Mouse (Mus musculus) cerebellum, postnatal 14 days (tissue): Measurements from ENCODE around the gene Sh2d3c.

Source experiments
- DNase-seq, 2 experiments: peaks; one replicate each; pipeline ENCODE4 v3.0.0; 2021; ENCODE audit warnings: mixed read lengths in 2 of 2

Gene Sh2d3c

DNA sequence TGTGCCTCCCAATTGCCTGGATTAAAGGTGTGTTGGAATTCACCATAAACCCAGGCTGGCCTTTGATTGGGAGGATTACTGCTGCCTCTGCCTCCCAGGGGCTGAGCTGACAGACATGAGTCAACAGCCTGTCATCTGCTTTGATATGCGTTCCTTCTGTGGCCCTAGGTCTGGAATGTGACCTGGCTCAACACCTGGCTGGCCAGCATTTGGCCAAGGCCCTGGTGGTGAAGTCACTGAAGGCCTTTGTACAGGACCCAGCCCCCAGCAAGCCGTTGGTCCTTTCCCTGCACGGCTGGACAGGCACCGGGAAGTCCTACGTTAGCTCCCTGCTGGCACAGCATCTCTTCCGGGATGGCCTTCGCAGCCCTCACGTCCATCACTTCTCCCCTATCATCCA is 37.6 kb downstream of the Sh2d3c start:
- no peak for DNase-seq

DNA sequence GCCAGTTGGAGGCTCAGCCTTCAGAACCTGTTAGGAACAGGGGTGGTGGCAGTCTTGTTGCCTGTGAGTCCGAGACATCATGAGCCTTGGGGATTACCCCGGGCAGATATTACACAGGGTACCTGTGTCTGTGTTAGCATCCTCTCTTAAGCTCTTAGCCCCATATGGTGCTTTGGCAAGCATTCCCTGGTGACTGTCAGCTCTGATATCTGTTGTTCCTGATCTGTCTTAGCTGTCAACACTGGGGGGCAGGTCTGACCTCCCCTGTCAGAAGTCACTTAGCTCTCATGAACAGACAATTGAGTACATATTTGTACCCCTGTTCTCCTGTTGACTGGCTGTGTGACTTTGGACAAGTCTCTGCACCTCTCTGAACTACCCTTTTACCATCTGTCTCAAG is 38.1 kb downstream of the Sh2d3c start:
- DNase-seq: no peak

DNA sequence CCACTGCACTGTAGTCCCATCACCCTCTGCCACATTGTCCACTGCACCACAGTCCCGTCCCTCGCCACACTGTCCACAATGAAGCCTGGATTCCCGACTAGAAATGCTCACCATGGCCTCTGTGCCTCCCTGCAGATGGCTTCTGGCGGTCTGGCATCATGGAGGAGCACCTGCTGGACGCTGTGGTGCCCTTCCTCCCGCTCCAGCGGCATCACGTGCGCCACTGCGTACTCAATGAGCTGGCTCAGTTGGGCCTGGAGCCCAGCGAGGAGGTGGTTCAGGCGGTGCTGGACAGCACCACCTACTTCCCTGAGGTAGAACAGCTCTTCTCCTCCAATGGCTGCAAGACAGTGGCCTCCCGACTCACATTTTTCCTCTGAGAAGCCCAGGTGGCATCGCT is 40.5 kb downstream of the Sh2d3c start:
- peak; percentile 52 to 74 for DNase-seq

DNA sequence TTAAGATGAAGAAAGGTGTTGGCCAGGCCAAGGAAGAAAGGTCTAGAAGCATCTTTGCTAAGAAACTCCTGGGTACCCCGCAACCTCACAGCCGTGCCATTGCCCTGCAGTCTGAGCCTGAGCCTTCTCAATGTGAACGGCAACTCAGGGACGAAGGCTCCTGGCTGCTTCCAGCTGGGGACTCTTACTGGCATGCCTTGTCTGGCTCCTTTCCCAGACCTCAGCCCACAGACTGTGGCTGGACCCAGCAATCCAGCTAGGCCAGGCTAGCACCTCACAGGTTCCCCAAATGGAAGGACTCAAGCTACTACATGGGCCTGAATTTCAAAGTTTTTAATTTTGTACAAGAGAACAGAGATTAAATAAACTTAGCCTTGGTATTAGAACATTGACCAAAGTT is 41.0 kb downstream of the Sh2d3c start:
- DNase-seq: peak in 1 of 2 experiments; percentile 45

DNA sequence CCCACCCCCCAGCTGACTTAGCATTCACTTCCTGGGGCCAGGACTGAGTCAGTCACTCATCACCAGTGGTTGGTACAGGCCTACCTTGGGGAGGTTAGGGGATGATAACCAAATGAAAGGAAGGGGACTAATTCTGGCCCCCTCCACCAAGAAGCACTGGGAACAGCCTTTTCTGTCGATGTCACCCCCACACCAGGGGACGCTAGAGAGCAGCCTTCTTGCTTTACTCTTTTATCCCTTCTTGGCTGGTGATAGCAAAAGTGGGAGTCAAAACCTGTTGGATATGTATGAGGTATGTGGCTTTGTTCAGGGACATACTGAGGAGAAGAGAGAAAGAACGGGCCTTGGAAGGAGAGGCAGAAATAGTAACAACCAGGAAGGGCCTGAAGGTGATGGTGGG is 42.5 kb downstream of the Sh2d3c start:
- no peak for DNase-seq

DNA sequence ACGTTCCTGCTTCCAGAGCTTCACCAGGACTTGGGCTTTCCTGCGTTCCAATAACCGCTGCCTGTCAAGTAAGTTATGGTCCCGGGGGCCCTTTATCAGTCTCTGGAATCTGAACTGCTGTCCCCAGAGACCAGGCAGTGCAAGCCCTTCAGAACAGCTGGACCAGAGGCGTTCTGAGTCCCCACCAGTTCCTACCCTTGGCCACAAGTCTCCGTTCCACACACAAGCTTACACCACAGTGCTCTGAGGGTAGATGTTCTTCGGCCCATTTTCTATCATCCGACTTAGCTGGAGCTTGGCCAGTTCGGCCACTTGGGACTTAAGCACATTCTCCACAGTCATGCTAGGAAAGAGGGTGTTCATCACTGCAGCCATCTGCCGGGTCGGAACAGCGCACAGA is 46.4 kb downstream of the Sh2d3c start:
- no peak for DNase-seq

DNA sequence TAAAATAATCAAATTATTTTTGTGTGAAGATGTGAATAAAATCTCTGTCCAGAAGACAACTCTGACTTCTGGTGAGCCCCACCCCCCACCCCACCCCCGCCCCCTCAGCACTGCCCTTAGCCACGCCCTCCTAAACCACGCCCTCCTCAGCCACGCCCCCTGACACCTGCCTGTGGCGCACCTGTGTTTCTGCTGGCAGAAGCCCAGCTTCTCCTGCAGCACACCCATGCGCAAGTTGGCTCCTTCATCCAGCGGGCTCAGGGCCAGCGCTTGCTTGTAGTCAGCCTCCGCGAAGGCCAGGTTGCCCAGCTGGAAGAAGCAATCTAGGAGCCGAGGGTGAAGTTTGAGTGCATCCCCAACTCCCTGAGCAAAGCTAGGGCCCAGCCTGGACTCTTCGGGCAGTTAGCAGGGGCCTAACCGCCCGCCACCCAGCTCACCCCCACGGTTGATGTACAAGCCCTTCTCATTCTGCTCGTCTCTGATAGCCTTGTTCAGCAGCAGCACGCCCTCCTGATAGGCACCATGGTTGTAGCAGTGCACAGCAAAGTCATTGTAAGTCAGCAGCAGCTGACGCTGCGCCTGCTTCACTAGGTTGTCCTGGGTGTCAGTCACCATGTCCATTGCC is 47.9 kb downstream of the Sh2d3c start:
- peak; percentile 82 to 88 for DNase-seq

DNA sequence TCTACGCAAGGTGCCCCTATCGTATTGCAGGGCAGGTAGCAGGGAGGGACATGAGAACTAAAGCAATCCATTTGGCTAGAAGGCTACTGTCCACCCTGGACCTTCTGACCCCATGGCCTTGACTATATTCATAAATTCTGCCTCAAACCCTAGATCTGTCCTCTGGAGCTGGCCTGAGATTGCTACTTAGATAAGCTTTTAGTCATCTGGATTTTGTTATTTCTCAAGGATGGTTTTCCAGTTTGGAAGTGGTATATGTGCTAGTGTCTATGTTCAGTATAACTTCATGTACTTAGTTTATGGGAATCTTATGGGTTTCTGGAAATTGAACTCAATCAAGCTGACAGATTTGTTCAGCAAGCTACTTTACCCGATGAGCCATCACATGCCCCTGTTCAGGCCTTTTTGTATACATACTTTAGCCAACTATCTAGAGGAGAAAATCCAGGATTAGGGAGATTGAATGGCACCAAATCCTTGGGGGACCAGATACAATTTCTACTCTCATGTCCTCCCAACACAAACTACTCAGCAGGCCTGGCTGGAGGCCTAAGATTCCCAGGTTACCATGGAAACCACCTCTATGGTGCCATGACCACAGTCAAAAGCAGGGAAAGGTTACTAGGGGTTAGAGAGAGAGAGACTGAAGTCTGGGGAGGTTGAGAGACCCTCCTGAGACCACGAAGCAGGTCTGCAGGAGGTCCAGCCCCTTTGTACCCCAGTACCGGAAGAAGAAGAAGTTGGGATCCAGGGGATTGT is 48.7 kb downstream of the Sh2d3c start:
- peak; percentile 71 to 79 for DNase-seq

DNA sequence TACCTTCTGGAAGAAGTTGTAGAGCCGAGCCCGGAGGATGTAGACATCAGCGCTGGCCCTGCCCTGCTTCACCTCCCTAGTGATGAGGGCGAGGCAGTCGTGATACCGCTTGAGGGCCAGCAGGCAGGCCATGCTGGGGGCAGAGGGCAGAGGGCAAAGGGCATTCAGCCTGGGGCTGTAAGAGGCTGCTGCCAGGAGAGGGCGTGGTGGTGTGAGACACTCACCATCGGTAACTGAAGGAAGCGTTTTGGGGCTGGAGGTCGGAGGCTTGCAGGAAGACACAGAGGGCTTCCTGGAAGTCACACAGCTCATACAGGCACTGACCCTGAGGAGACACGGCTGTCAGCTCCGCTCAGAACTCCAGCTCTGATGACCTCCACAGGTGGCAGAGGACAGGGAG is 51.0 kb downstream of the Sh2d3c start:
- DNase-seq: no peak

DNA sequence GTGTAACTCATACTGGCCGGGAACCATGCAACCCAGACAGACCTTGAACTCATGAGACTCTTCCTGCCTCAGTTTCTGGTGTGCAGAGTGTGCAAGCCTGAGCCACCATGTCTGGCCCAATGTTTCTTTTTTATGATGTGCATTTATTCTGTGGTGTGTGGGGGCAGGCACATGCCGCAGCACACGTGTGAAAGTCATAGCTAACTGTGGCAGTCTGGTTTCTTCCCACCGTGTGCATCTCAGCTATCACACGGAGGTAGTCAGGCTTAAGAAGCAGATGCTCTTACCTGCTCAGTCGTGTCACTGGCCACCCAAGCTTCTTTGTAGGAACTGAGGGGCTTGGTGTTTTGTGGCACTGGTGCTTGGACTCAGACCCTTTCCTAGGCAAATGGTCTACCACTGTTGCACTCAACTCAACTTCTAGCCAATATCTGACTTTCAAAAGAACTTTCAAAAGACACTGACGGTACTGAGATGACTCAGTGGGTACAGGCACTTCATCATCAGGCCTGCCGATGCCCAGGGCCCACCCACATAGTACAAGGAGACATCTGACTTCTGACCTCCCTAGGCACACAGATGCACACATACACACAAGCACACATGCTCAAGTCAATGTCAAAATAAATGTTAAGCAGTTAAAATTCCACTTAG is 51.9 kb downstream of the Sh2d3c start:
- no peak for DNase-seq

DNA sequence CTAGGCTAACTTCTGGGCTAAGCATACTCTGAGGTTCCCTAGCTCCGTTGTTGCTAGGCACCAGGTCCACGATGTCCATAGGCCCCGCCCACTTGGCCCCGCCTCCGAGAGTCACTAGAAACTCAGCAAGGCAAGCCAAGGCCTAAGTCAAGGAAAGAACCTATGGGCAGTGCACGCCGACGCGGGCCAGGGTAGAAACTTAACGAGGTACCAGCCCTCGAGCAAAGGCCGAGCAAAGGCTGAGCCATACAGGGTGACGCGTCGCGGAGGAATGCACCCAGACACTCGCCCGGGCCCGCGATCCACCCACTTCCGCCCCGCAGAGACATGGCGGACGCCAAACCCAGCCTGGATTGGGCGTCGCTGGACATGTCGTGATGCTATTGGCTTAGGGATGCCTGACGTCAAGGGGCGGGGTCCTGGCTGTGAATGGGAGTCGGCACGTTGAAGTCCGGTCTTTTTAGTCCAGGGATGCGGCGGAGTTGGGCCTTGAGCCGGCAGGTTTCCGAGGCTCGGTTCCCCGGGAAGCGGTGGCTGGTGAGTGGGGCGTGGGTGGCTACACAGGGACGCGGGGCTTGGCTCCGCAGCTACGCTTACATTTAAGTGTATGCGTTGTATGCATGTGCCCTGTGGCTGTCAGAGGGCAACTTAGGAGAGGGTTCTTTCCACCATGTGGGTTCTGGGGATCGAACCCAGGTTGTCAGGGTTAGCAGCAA is 54.7 kb downstream of the Sh2d3c start, which contains the start of the genes Ttc16 and Ptrh1:
Gene Ttc16 (minus strand): TSS at position 275 of the 716 bp plus-strand sequence.
Gene Ptrh1 (plus strand): TSS at position 428 of the 716 bp plus-strand sequence.
- DNase-seq: peak; percentile 98

DNA sequence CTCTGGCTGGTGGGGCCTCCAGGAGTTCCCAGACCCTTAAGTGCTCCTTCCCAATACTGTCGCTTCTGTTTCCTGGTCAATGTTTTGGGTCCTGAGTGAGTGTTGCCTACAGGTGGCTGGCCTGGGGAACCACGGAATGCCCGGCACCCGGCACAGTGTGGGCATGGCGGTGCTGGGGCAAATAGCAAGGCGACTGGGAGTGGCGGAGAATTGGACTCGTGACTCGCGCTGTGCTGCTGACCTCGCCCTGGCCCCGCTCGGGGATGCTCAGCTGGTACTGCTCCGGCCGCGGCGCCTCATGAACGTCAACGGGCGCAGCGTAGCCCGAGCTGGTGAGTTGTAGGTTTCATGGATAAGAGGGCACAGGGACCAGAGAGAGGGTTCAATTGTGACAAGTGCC is 55.3 kb downstream of the Sh2d3c start:
- no peak for DNase-seq

DNA sequence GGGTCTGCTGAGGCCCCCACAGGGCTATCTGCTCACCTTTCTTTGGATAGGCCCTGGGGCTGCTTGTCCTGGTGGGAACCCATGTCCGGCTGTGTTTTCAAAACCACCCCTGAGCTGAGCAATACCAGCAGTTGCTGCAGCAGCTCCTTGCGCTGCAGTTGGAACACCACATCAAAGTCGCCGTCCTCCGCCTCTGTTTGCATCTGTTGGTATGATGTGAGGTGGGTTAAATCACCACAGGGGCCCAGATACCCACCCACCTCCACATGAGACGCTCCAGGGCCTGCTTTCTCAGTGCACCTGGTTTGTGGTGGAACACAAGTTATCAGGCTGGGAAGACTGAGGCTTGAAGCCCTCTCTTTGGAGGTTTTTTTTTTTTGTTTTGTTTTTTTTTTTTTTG is 57.2 kb downstream of the Sh2d3c start:
- no peak for DNase-seq

DNA sequence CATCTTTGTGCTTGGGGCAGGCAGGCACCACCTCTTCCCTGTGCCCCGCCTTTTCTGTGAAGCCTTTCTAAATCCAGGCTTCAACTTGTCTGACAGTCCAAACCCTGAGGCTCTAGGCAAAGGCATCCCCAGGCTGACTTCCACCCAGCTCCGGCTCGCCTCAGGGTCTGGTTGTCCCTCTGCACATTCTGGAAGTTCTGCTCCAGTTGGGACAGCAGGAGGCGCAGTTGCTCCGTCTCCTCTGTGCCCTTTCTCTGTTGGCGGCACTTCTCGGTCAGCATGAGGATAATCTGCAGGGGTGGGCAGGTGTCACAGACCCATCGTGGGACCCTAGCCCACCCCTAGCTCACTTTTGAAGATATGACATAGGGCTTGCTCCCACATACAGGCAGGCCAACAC is 58.3 kb downstream of the Sh2d3c start:
- peak; percentile 79 to 86 for DNase-seq

DNA sequence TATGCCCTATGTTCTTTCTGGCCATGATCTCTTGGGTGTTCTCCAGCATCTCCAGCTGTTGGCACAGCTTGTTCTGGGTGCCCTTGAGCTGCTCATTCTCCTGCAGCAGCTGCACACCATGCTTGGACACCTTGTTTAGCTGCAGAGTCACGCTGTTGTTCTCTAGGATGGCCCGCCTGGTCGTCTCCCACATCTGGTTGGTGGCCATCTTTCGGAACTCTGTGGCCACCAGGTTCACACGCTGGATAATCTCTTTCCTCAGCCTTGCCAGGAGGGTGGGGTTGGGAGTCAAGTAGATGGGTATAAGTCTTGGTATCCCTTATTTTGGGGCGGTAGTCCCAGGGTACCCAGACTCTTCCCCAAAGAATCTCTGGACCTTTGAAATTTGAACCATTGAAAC is 58.9 kb downstream of the Sh2d3c start:
- DNase-seq: no peak

DNA sequence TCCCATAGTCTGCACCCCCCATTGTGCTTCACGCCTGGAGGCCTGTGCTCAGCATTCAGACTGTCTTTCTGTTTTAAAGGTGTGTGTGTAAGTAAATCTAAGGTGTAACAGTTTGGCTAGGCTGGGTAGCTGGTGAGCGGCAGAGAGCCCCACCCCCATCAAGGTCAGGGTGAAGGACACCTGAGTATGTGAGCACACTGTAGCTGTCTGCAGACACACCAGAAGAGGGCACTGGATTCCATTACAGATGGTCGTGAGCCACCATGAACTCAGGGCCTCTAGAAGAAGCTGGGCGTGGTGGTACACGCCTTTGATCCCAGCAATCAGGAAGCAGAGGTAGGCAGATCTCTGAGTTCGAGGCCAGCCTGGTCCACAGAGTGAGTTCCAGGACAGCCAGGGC is 60.9 kb downstream of the Sh2d3c start:
- DNase-seq: no peak

DNA sequence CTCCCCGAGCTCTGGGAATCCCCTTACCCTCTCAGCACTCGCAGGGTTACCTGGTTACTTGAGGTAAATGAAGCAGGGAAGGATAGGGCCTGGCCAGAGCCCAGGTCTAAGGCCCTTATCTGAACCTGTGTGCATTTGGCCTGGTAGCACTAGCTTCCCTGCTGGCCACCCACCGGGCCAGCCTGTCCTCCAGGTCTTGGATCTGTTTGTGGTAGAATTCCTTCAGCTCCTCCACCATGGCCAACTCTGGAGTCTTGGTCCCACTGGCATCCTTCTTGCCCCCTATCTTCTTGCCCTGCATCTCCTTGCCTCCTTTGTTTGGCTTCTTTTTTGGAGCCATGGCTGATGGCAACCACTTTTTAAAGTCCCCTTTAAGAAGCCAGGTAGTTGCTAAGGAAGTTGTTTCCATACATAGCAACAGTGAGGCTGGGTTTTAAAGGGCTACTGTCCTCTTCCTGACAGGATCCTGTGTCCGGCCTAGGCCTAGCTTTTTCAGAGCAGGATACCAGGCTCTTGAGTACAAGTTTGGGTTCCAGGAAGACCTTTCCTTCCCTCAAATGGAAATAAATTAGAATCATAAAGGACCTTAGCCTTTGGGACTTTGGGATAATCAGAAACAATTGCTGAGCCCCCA is 63.3 kb downstream of the Sh2d3c start, which contains the start of gene Cfap157:
Gene Cfap157 (minus strand): TSS at position 381 of the 634 bp plus-strand sequence.
- DNase-seq: no peak

DNA sequence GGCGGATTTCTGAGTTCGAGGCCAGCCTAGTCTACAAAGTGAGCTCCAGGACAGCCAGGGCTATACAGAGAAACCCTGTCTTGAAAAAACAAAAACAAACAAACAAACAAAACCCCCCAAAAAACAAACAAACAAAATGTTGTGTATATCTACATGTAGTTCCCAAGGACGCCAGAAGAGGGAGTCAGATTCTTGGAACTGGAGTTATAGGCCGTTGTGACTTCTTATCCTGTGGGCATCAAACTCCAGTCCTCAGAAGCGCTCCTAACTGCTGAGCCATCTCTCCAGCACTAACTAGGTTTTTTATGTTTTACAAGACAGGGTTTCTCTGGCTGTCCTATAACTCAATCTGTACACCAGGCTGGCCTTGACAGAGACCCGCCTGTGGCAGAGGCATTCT is 66.3 kb downstream of the Sh2d3c start:
- DNase-seq: peak; percentile 74 to 79

DNA sequence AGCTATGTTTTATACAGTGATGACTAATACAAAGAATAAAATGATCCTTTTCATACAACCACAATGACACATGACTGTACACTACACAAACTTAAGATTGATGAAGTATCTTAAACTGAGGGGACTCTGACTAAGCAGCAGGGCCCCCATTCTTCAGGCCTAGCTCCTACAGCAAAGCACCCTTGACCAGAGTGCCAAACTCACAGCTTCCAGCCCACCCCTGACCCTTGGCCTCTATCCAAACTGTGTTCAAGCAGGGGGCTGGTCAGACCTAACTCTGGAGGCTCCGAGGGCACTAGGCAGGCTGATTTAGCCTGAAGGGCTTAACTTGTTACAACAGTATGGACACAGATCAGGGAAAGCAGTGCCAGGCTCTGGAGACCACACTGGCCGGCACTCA is 67.7 kb downstream of the Sh2d3c start:
- no peak for DNase-seq

DNA sequence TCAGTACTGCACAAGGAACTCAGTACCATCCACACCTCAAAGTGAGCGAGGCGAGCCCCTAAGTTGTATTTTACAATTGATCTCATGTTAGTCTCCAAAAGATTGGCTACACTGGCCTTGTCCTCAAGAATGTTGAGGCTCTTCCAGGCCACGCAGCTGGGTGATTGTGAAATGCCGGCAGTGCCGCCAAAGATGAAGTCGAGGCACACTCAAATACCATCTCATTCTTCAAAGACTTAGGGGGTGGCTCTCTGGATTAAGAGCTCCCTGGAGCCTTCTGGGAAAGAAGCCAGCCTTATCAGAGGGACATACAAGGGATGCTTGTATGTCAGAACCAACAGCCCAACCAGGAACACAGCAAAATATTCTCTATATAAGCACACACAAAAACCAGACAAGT is 70.4 kb downstream of the Sh2d3c start:
- no peak for DNase-seq

DNA sequence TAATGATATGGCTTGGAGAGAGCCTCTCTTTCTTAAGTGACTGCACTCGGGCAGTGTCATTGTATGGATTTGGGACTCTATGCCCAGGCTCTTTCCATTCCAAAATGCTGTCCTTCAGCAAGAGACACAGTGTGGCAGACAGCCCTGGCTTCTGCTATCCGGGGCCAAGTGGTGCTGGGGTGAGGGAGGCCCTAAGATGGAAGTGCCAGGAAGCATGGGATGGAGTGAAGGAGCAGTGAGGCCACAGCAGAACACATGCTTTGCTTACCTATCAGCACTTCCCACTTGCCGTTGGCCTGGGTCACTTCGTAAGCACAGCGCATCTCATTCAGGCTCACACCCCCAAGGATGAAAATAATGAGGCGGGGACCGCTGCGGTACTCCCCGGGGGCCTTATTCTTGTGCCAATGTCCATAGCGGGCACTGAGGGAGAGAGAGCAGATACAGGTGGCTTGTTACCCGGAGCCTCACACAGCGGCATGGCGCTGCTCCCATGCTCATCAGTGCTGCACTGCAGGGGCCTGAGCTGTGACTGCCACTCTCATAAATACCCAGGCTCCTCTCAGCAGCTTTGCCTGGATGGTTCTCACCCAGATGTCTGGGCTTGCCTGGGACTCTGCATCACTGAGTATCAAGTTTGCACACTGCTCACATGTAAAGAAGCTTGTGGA is 75.0 kb downstream of the Sh2d3c start:
- DNase-seq: no peak
